Mouse (Mus musculus): ENCODE data around the gene Lime1. TPM values are rescaled to one million over a fixed set of nuclear protein-coding genes. Genes with fewer than 3 reads are reported as not detected.
A peak's percentile ranks its signal among the peaks of the same experiment; 100 is the strongest.

Lime1 gene
- 1 to 10 TPM; 4.2 to 5.5 TPM for total RNA-seq (2021)
- long read RNA-seq, experiment 1, partial matches to known transcripts: 0 of 2 reads
- long read RNA-seq, experiment 1, other reads (novel, unspliced or antisense): 2 of 2 reads
- long read RNA-seq, experiment 2: 0 reads

- no peak for DNase-seq
Observed at GRCm38 (mm10) chr2:181379778-181380177, at the start of gene Lime1. Lime1 (plus strand) TSS chr2:181380078.

- DNase-seq: no peak
Observed at GRCm38 (mm10) chr2:181332542-181332941, 47.3 kb upstream of the Lime1 start.

- peak; percentile 28 for DNase-seq
Observed at GRCm38 (mm10) chr2:181334023-181334422, 45.9 kb upstream of the Lime1 start.

- DNase-seq: no peak
Observed at GRCm38 (mm10) chr2:181340426-181340825, 39.5 kb upstream of the Lime1 start.

- no peak for DNase-seq
Observed at GRCm38 (mm10) chr2:181342766-181343165, 37.1 kb upstream of the Lime1 start.

GRCm38 (mm10) chr2:181356780-181357179 is 23.1 kb upstream of the Lime1 start:
- DNase-seq: no peak

- DNase-seq: no peak
Observed at GRCm38 (mm10) chr2:181363946-181364345, 15.9 kb upstream of the Lime1 start.

GRCm38 (mm10) chr2:181364487-181364859 is 15.4 kb upstream of the Lime1 start:
- no peak for DNase-seq

- peak; percentile 88 for DNase-seq
Observed at GRCm38 (mm10) chr2:181364860-181365596, 14.8 kb upstream of the Lime1 start, which contains the start of the genes Zgpat and Arfrp1. Zgpat (plus strand) TSS chr2:181364928. Arfrp1 (minus strand) TSS chr2:181365404.

- DNase-seq: no peak
Observed at GRCm38 (mm10) chr2:181365655-181366075, 14.2 kb upstream of the Lime1 start.

- DNase-seq: no peak
Observed at GRCm38 (mm10) chr2:181370001-181370400, 9.9 kb upstream of the Lime1 start.

- no peak for DNase-seq
Observed at GRCm38 (mm10) chr2:181375787-181376186, 4.1 kb upstream of the Lime1 start.

- no peak for DNase-seq
Observed at GRCm38 (mm10) chr2:181377230-181377629, 2.6 kb upstream of the Lime1 start.

- no peak for DNase-seq
Observed at GRCm38 (mm10) chr2:181378701-181379100, 1.2 kb upstream of the Lime1 start.

GRCm38 (mm10) chr2:181380251-181380650 is 373 bp downstream of the Lime1 start:
- no peak for DNase-seq

GRCm38 (mm10) chr2:181381107-181381506 is 1.2 kb downstream of the Lime1 start:
- no peak for DNase-seq

GRCm38 (mm10) chr2:181381631-181382306 is 1.9 kb downstream of the Lime1 start:
- no peak for DNase-seq

- DNase-seq: no peak
Observed at GRCm38 (mm10) chr2:181384463-181384862, 4.6 kb downstream of the Lime1 start.

GRCm38 (mm10) chr2:181384919-181385391 is 5.1 kb downstream of the Lime1 start:
- peak; percentile 82 for DNase-seq

- DNase-seq: peak; percentile 74
Observed at GRCm38 (mm10) chr2:181385885-181386284, 6.0 kb downstream of the Lime1 start.

- no peak for DNase-seq
Observed at GRCm38 (mm10) chr2:181386663-181387210, 6.9 kb downstream of the Lime1 start.

- DNase-seq: no peak
Observed at GRCm38 (mm10) chr2:181390136-181390870, 10.4 kb downstream of the Lime1 start.

Measured in gastrocnemius, postnatal 25 days (tissue).